Mouse (Mus musculus) neural tube, embryonic 14.5 days (tissue): ENCODE data around the gene Lsm10. TPM values are rescaled to one million over a fixed set of nuclear protein-coding genes. Genes with fewer than 3 reads are reported as not detected.
A peak's percentile ranks its signal among the peaks of the same experiment; 100 is the strongest.

ENCODE experiments used
- ATAC-seq: fragments of 200-750 bp; cut with Nextera tagmentation; 2 replicates; pipeline ENCODE4 v1.8.0; 2017; ENCODE audit warnings: low read depth, mild to moderate bottlenecking, moderate TSS enrichment, moderate library complexity
- H3K27ac ChIP-seq: fragments of 300-500 bp; sonication (generic); 2 replicates; pipeline ENCODE4 v1.5.1; 2014; ENCODE audit warnings: low read depth, mild to moderate bottlenecking, control low read depth, low read length, moderate library complexity, mixed read lengths
- H3K27me3 ChIP-seq: fragments of 300-500 bp; sonication (generic); 2 replicates; pipeline ENCODE4 v1.6.1; 2014; ENCODE audit warnings: low read length; ENCODE audit not compliant: control insufficient read depth, insufficient read depth
- H3K36me3 ChIP-seq: fragments of 300-500 bp; sonication (generic); 2 replicates; pipeline ENCODE4 v1.6.1; 2014; ENCODE audit warnings: low read length, mixed read lengths; ENCODE audit not compliant: control insufficient read depth, insufficient read depth
- H3K4me1 ChIP-seq: fragments of 300-500 bp; sonication (generic); 2 replicates; pipeline ENCODE4 v1.6.1; 2014; ENCODE audit warnings: low read length; ENCODE audit not compliant: control insufficient read depth, insufficient read depth
- H3K4me2 ChIP-seq: fragments of 300-500 bp; sonication (generic); 2 replicates; pipeline ENCODE4 v1.6.1; 2014; ENCODE audit warnings: mild to moderate bottlenecking, low read depth, low read length, control low read depth
- H3K4me3 ChIP-seq: fragments of 300-500 bp; sonication (generic); 2 replicates; pipeline ENCODE4 v1.5.1; 2014; ENCODE audit warnings: low read depth, low read length, control low read depth, mixed read lengths
- H3K9ac ChIP-seq: fragments of 300-500 bp; sonication (generic); replicated peaks from 2 replicates; pipeline ENCODE4 v1.6.1; 2014; ENCODE audit warnings: low read depth, mild to moderate bottlenecking, control low read depth, low read length, mixed read lengths
- H3K9me3 ChIP-seq: fragments of 300-500 bp; sonication (generic); 2 replicates; pipeline ENCODE4 v1.6.1; 2016; ENCODE audit warnings: low read length; ENCODE audit not compliant: control insufficient read depth
- WGBS: fragments of 180-500 bp; shearing (Covaris S2); extraction: QIAGEN DNeasy Blood & Tissue Kit; methylation state at CpG from one replicate; pipeline ENCODE4 v1.1.7; 2014; 5-methylcytosine and 5-hydroxymethylcytosine counted together
- polyA plus RNA-seq: library from polyadenylated mRNA; unstranded; fragments of >200 nt; fragmentation: Nextera tagmentation; extraction: Ambion mirVana; gene quantifications from 2 replicates; pipeline ENCODE4 v1.2.1, GENCODE M21; 2014

The Lsm10 gene
- polyA plus RNA-seq, 1 experiment from 2014 or later: 48.3 TPM

DNA sequence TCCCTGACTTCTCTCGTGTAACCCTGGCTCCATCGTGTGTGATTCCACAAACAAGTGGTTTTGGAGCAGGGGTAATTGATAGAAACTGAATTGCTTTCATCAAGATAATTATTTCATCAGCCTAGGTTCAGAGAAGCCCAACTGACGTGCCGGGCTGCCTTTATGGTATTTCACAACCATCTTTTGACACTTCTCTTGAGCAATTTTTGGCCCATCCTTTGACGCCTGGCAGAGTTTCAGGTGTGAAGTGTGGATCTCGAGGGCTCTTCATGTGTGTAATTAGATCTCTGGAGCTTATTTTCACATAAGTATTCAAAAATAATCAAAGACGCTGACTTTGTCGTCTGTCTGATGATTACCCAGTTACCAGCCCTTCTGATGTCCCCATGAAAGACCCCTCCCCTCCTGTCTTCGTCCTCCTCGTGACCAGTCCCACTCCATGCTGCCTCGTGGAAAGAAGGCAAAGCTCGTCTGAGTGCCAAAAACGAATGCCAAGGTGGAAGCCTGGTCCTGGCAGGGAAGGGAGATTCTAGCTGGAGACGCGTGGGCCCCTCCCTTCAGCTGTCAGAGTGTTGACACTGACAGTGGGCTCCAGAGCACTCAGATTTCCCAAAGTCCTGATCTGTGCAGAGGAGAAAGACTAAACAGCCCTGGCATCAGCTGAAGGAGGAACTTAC, 28.9 kb upstream of the Lsm10 start:
- Histone ChIP-seq H3K4me2 (no peak overlapping the region), H3K36me3 (no peaks in the 10 kb centered on the region), H3K27ac (no peak overlapping the region), H3K9ac (no peak overlapping the region), H3K9me3 (no peaks in the 10 kb centered on the region), H3K4me1 (no peaks in the 10 kb centered on the region), H3K27me3 (no peaks in the 10 kb centered on the region), H3K4me3 (no peak overlapping the region)
- ATAC-seq: no peak
- WGBS: 79% methylated on average over 15 of the region's 15 CpGs

DNA sequence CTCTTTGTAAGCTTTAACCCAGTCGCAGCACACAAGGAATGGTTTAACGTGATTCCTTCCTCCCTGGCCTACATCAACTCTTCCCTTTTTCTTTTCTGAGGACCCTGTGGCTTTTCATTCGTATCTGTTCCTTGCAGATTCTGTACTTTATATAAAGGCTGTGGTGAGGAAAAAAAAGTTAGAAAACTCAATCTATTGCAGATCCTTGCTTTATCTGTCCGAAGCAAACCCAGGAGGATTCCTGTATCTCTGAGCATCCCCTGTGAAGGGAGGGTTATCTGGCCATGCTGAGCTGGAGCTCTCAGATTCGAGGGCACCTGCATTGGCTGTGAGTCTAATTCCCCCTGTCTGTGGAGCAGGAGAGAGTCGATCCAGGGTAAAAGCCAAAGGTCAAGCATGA, 27.6 kb upstream of the Lsm10 start:
- H3K36me3 ChIP-seq: no peaks in the 10 kb centered on the region
- H3K27me3 ChIP-seq: no peaks in the 10 kb centered on the region
- no peak overlapping the region for H3K9ac ChIP-seq
- WGBS: 96% methylated on average over 6 of the region's 6 CpGs
- H3K4me2 ChIP-seq: no peak overlapping the region
- H3K27ac ChIP-seq: no peak overlapping the region
- ATAC-seq: no peak
- H3K4me3 ChIP-seq: no peak overlapping the region
- H3K9me3 ChIP-seq: no peaks in the 10 kb centered on the region
- no peaks in the 10 kb centered on the region for H3K4me1 ChIP-seq

DNA sequence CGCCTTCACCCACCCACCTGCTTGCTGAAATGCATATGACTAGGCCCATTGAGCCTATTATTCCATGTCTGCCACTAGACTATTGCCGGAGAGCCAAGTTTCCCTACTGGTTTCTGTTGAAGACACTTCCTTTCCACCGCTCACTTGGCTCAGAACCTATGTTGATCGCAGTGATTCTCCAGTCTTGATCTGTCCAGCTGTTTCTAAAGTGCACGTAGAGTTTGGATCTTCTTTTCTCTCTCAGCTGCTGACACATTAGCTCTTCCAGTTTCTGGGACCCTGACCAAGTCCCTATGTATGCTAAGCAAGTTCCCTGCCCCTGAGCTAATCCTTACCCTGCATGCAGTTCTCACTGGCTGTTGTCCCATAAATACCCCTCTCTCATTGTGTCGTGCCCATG, 18.6 kb upstream of the Lsm10 start:
- no peak for ATAC-seq
- no peak overlapping the region for H3K27ac ChIP-seq
- WGBS: 83% methylated on average over 6 of the region's 6 CpGs
- no peaks in the 10 kb centered on the region for H3K9me3 ChIP-seq
- no peak overlapping the region for H3K4me2 ChIP-seq
- no peaks in the 10 kb centered on the region for H3K4me1 ChIP-seq
- no peaks in the 10 kb centered on the region for H3K27me3 ChIP-seq
- no peaks in the 10 kb centered on the region; the same call in 1 of the 2 replicates for H3K36me3 ChIP-seq
- no peak overlapping the region for H3K4me3 ChIP-seq
- H3K9ac ChIP-seq: no peak overlapping the region

DNA sequence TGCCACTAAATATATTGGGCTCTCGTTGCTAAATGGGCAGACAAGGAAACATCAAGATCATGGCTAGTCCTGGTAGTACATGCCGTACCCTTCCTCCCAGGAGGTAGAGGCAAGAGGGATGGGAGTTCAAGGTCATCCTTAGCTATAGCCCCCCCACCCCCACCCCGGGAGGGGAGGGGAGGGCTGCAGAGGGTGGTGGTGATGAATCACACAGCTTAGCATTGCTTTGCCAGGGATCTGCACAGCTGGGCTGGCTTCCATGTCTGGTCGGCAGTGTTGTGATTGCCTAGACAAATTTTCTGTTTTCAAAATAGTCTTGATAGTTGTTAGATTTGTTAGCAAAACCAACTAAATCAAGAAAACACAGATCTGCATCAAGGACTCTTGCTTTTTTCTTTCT, 17.2 kb upstream of the Lsm10 start:
- Histone ChIP-seq H3K27ac (no peak overlapping the region), H3K36me3 (peaks cover 6% of the 10 kb centered on the region), H3K4me1 (no peaks in the 10 kb centered on the region), H3K9me3 (no peaks in the 10 kb centered on the region), H3K4me2 (no peak overlapping the region), H3K27me3 (no peaks in the 10 kb centered on the region), H3K9ac (no peak overlapping the region), H3K4me3 (no peak overlapping the region)
- no peak for ATAC-seq
- WGBS: 76% methylated on average over 4 of the region's 4 CpGs

DNA sequence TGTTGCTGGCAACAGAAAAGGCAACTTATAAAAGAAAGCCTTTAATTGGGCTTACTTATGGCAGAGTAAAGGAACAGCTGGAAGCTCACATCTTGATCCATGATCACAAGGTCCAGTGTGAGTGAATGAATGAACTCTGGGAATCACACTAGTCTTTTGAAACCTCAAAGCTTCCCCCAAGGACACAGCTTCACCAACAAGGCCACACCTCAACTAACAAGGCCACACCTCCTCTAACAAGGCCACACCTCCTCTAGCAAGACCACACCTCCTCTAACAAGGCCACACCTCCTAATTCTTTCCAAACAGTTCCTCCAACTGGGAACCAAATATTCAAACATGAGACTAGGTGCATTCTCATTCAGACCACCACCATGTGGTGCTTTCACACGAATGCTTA, 14.8 kb upstream of the Lsm10 start:
- H3K4me1 ChIP-seq: no peaks in the 10 kb centered on the region
- no peaks in the 10 kb centered on the region for H3K27me3 ChIP-seq
- ATAC-seq: no peak
- H3K36me3 ChIP-seq: peaks cover 8% of the 10 kb centered on the region; the same call in 1 of the 2 replicates
- no peak overlapping the region for H3K4me2 ChIP-seq
- 79% methylated on average over 1 of the region's 1 CpGs for WGBS
- no peak overlapping the region for H3K27ac ChIP-seq
- no peak overlapping the region for H3K4me3 ChIP-seq
- H3K9ac ChIP-seq: no peak overlapping the region
- no peaks in the 10 kb centered on the region for H3K9me3 ChIP-seq

DNA sequence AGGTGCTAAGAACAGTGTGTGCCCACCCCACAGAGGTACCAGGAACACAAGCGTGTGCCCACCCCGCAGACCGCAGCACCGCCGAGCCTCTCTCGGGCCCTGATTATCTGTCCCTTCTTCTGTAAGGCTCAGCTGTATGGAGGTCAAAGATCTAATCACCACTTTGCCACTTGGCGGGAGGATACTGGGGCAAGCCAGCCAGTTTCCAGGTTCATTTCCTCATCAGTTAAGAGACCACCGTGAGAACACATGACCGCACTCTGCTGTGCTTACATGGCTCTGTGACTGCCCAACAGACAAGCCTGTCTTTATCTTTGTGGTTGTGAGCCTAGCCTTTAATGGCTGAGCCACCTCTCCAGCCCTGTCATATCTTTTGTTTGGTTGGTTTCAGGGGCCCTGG, 13.4 kb upstream of the Lsm10 start:
- Histone ChIP-seq H3K9ac (no peak overlapping the region), H3K9me3 (no peaks in the 10 kb centered on the region), H3K27ac (no peak overlapping the region), H3K27me3 (no peaks in the 10 kb centered on the region), H3K4me3 (no peak overlapping the region), H3K36me3 (peaks cover 8% of the 10 kb centered on the region; the same call in 1 of the 2 replicates), H3K4me1 (no peaks in the 10 kb centered on the region), H3K4me2 (no peak overlapping the region)
- WGBS: 98% methylated on average over 9 of the region's 9 CpGs
- ATAC-seq: no peak

DNA sequence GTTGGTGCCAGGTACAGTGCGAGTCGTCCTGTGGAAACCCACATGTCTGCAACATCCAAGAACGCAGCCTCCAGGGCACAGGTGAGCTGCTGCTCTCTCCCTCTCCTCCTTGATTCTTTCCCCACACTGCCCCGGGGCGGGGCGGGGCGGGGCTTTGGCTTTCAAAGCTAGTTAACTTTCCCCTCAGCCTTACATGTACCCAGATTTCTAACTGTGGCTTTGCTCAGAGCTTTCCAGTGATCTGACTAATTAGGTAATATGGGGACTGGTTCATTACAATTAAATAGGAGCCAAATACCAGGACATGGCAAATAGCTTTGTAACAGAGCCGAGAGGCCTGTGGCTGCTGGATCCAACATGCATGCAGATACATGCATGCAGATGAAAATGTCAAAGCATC, 12.0 kb upstream of the Lsm10 start:
- 74% methylated on average over 8 of the region's 8 CpGs for WGBS
- H3K27ac ChIP-seq: no peak overlapping the region
- H3K9ac ChIP-seq: no peak overlapping the region
- no peaks in the 10 kb centered on the region for H3K9me3 ChIP-seq
- ATAC-seq: no peak
- no peaks in the 10 kb centered on the region for H3K4me1 ChIP-seq
- H3K36me3 ChIP-seq: peaks cover 8% of the 10 kb centered on the region; the same call in 1 of the 2 replicates
- no peak overlapping the region for H3K4me3 ChIP-seq
- H3K4me2 ChIP-seq: no peak overlapping the region
- no peaks in the 10 kb centered on the region for H3K27me3 ChIP-seq

DNA sequence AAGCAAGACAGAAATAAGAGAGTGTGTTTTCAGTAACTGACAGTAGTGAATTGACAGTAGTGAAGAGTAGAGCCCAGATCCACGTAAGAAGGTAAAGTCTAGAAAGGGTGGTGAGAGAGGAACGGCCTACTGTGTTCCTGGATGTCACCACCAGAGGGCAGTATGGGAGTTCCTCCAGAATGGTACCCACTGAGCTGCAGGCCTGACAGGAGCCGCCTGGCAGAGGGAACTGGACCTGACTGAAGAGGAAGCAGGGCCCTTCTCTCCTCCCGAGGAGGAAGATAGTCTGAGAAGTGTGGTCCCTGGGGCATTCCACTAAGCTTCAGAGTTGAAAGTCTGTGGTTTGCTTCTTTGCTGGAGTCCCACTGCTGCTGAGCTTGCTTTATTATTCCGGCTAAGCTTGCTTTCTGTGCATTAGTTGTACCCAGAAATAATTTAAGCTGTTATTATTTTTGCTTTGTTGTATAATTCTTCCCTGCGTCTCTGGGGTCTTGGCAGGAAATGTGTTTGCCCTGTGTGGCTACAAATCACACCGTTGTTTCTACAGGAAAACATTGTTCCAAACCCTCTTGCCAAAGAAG, 10.3 kb upstream of the Lsm10 start:
- Histone ChIP-seq H3K27me3 (no peaks in the 10 kb centered on the region), H3K9ac (no peak overlapping the region), H3K27ac (0 out of 2 replicates have a peak overlapping the region, but pooled peaks have one; percentile 34), H3K4me1 (no peaks in the 10 kb centered on the region), H3K4me3 (no peak overlapping the region), H3K9me3 (no peaks in the 10 kb centered on the region), H3K36me3 (peaks cover 8% of the 10 kb centered on the region; the same call in 1 of the 2 replicates), H3K4me2 (no peak overlapping the region)
- peak; percentile 80; the same call in 1 of the 2 replicates for ATAC-seq
- 31% methylated on average over 7 of the region's 7 CpGs for WGBS

DNA sequence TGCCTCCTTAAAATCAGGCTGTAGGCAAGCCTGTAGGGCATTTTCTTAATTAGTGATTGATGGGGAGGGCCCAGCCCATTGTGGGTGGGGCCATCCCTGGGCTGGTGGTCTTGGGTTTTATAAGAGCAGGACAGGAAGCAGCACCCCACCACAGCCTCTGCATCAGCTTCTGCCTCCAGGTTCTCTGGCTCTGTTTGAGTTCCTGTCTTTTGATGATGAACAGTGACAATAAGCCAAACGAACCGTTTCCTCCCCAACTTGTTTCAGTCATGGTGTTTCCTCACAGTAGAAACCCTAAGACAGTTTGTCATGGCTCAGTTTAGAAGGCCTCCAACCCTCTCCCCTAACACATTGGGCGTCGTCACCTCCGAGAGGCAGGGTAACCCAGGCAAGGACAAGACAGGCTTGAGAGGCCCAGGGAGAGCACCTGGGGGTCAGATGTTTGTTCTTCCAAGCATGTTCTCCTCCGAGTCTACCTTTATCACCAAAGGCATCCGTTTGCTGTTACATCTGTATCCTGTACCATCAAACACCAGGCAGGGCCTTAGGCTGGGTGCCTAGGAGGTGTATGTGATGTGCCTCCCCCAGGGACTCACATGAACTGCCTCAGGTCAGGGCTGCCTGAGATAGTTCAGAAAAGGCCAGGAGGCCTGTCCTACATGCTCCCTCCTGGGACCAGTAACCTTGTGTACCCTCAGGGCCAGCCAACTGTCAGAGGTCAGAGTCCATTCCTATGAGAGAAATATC, 6.1 kb upstream of the Lsm10 start:
- H3K4me1 ChIP-seq: no peaks in the 10 kb centered on the region
- no peak overlapping the region for H3K4me2 ChIP-seq
- H3K9me3 ChIP-seq: no peaks in the 10 kb centered on the region
- H3K4me3 ChIP-seq: no peak overlapping the region
- H3K27me3 ChIP-seq: no peaks in the 10 kb centered on the region
- no peak for ATAC-seq
- H3K9ac ChIP-seq: no peak overlapping the region
- H3K36me3 ChIP-seq: no peaks in the 10 kb centered on the region
- no peak overlapping the region for H3K27ac ChIP-seq
- 82% methylated on average over 7 of the region's 7 CpGs for WGBS
